30 mouse cellular contexts compared by ENCODE assay signal in the genomic region with DNA sequence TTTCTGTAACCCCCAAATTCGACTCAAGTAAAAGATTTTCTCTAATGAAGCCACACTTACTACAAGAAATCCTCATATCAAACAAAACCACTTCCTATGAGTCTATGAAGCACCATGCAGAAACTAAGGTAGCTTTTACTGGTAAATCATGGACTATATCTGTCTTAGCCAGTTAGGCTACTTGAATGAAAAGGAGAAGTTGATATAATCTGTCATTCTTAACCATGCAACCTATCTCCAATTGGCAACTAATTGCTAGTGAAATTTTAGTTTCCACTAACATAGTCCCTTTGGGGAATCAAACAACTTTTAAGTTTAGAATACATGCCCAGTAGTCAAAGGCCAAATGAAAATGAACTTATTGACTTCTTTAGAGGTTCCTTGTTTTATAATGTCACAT.
"Had no signal": no experiment of that assay in that cellular context is flagged by ENCODE, and none has a peak within 500 bp of the region (broad histone marks: within the 10 kb centered on the region; RNA-seq: fewer than 3 reads in every experiment).

No protein-coding gene starts in this region.

- H3K27ac ChIP-seq: limb, embryonic 10.5 days; limb, embryonic 12.5 days; limb, embryonic 13.5 days; limb, embryonic 15.5 days; liver, embryonic 13.5 days; liver, embryonic 14.5 days; liver, embryonic 15.5 days; lung, embryonic 15.5 days; macrophage; midbrain, embryonic 10.5 days; midbrain, embryonic 12.5 days; midbrain, embryonic 13.5 days; midbrain, embryonic 15.5 days; neural tube, embryonic 12.5 days had no signal

- ATAC-seq: liver, postnatal 0 days; lung, postnatal 0 days; midbrain, embryonic 13.5 days; midbrain, embryonic 15.5 days; midbrain, embryonic 16.5 days had no signal

- DNase-seq: left cerebral cortex, postnatal 4 days; liver; liver, embryonic 13.5 days; liver, postnatal 0 days; lung, adult 18-20 months; lung, adult 2 months; lung, embryonic 14.5 days; lung, postnatal 10 days; lung, postnatal 14 days; lung, postnatal 36 days; lung, postnatal 4 days; midbrain, embryonic 14.5 days had no signal

- H3K9ac ChIP-seq: limb, embryonic 12.5 days; limb, embryonic 13.5 days; limb, embryonic 15.5 days; liver, embryonic 13.5 days; liver, embryonic 14.5 days; liver, embryonic 15.5 days; liver, postnatal 0 days; lung, embryonic 14.5 days; lung, embryonic 15.5 days; midbrain, embryonic 12.5 days; midbrain, embryonic 13.5 days; midbrain, embryonic 15.5 days; neural tube, embryonic 12.5 days had no signal

- H3K4me2 ChIP-seq: limb, embryonic 12.5 days; limb, embryonic 13.5 days; limb, embryonic 15.5 days; liver, embryonic 11.5 days; liver, embryonic 13.5 days; liver, embryonic 15.5 days; lung, embryonic 14.5 days; lung, embryonic 15.5 days; midbrain, embryonic 12.5 days; midbrain, embryonic 13.5 days; midbrain, embryonic 15.5 days; neural tube, embryonic 12.5 days had no signal

- H3K27me3 ChIP-seq: limb, embryonic 12.5 days; limb, embryonic 13.5 days; limb, embryonic 15.5 days; liver, embryonic 13.5 days; liver, embryonic 15.5 days; lung, embryonic 15.5 days; megakaryocyte, embryonic 14.5 days; midbrain, embryonic 12.5 days; midbrain, embryonic 13.5 days; midbrain, embryonic 15.5 days; neural tube, embryonic 12.5 days had no signal

- H3K9me3 ChIP-seq: limb, embryonic 10.5 days; limb, embryonic 12.5 days; limb, embryonic 13.5 days; limb, embryonic 15.5 days; liver, embryonic 13.5 days; liver, embryonic 15.5 days; lung, embryonic 15.5 days; megakaryocyte, embryonic 14.5 days; midbrain, embryonic 10.5 days; midbrain, embryonic 12.5 days; midbrain, embryonic 13.5 days; midbrain, embryonic 15.5 days; neural tube, embryonic 12.5 days had no signal

- H3K36me3 ChIP-seq: limb, embryonic 10.5 days; limb, embryonic 12.5 days; limb, embryonic 13.5 days; limb, embryonic 15.5 days; liver, embryonic 13.5 days; liver, embryonic 15.5 days; lung, embryonic 15.5 days; midbrain, embryonic 10.5 days; midbrain, embryonic 12.5 days; midbrain, embryonic 13.5 days; midbrain, embryonic 15.5 days; neural tube, embryonic 12.5 days had no signal

- H3K4me1 ChIP-seq: limb, embryonic 10.5 days; limb, embryonic 12.5 days; limb, embryonic 13.5 days; limb, embryonic 15.5 days; liver, embryonic 13.5 days; liver, embryonic 15.5 days; lung, embryonic 15.5 days; megakaryocyte, embryonic 14.5 days; midbrain, embryonic 10.5 days; midbrain, embryonic 12.5 days; midbrain, embryonic 13.5 days; midbrain, embryonic 15.5 days; neural tube, embryonic 12.5 days had no signal

- H3K4me3 ChIP-seq: limb, embryonic 10.5 days; limb, embryonic 12.5 days; limb, embryonic 13.5 days; limb, embryonic 15.5 days; liver, embryonic 13.5 days; liver, embryonic 15.5 days; lung, embryonic 15.5 days; megakaryocyte, embryonic 14.5 days; midbrain, embryonic 10.5 days; midbrain, embryonic 12.5 days; midbrain, embryonic 13.5 days; midbrain, embryonic 15.5 days; myocyte; neural tube, embryonic 12.5 days had no signal
